Mouse (Mus musculus) heart, adult 2 months (tissue): ENCODE measurements at regions not wholly inside any gene's neighbourhood (a gene's known extent, or its start where the extent isn't known, plus 50 kb on each side); places are given as distances from the start of the nearest gene placed in this dataset.

Experiments
- CTCF ChIP-seq: fragments of 200-600 bp; IDR thresholded peaks from 2 replicates; pipeline ENCODE4 v1.8.1; 2022; ENCODE audit warnings: antibody characterized with exemption, mild to moderate bottlenecking, moderate library complexity
- POLR2A ChIP-seq: fragments of 200-500 bp; IDR thresholded peaks from 2 replicates; pipeline ENCODE4 v1.6.1; 2011; ENCODE audit warnings: mild to moderate bottlenecking, low read depth, low read length, control low read depth; ENCODE audit not compliant: insufficient read depth

DNA sequence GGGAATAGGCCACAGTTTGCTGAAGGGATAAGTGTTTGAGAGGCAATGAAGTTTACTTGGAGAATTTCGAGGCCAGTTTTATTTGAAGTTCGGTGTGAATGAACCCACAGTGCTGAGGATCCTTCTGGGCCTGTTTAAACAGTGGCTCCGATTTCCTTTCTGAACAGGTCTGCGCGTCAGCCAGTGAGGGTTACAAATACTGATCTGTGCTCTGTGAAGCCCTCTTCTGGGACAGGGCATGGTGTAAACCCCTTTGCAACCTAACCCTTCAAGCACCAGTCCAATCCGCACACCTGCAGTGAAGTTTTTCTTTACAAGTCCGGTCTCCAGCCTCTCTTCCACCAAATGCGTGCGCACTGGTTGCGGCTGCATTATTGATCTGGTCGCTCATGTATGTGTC is 133.1 kb downstream of the Ndfip2 start:
- no peak for TF ChIP-seq POLR2A
- no peak for TF ChIP-seq CTCF
